Mouse (Mus musculus) spleen, adult 2 months (tissue): ENCODE results near the gene Wwtr1.

Experiments used
- CTCF ChIP-seq: fragments of 200-500 bp; IDR thresholded peaks from 2 replicates; pipeline ENCODE4 v1.5.1; 2011; ENCODE audit warnings: mild to moderate bottlenecking, inconsistent platforms; ENCODE audit not compliant: insufficient read depth, insufficient read length, insufficient replicate concordance; ENCODE audit errors: extremely low read depth
- POLR2A ChIP-seq: fragments of 200-500 bp; IDR thresholded peaks from 2 replicates; pipeline ENCODE4 v1.6.1; 2011; ENCODE audit warnings: low read depth, low read length, inconsistent platforms

DNA sequence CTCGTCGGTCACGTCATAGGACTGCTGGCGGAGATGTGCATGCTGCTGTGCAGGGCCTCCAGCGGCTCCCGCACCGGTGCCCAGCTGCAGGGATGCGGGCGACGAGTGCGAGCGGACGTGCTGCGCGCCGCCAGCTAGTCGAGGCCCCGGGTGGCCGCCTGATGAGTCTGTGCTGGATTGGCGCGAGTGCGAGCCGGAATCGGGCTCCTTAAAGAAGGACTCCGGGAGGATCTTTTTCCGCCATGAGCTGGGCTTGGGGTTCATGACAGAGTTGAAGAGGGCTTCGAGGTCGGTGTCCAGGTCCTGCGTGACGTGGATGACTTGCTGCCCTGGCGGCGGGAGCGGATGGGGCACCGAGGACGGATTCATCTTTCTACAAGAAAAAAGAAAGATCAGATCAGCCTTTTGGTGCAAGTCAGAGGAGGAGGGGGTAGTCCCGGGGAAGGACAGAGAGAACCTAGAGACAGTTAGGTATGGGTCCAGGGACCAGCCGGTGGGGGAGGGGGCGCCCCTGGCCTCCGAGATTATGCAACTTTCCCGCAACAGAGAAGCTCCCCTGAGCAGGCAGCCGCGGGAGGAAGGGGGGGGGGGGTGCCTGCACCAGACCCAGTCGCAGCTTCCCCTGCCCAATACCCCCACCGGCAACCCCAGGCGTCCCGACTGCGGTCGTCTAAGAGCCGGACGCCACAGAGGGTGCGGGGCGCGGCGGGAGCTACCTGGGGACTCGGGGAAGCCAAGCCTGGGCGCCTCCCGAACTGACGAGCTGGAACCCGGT is 638 bp downstream of the Wwtr1 start:
- TF ChIP-seq POLR2A, result no peak
- no peak for TF ChIP-seq CTCF
